Mouse (Mus musculus) embryonic facial prominence, embryonic 12.5 days (tissue): ENCODE results near the gene Alkbh1. TPM values are rescaled to one million over a fixed set of nuclear protein-coding genes. Genes with fewer than 3 reads are reported as not detected.
A peak's percentile ranks its signal among the peaks of the same experiment; 100 is the strongest.

ENCODE experiments used
- ATAC-seq: fragments of 200-750 bp; cut with Nextera tagmentation; 2 replicates; pipeline ENCODE4 v1.8.0; 2017; ENCODE audit not compliant: insufficient number of reproducible peaks, insufficient read depth, low FRiP score, low TSS enrichment
- H3K27ac ChIP-seq: fragments of 300-500 bp; sonication (generic); 2 replicates; pipeline ENCODE4 v1.5.1; 2016; ENCODE audit warnings: mild to moderate bottlenecking
- H3K27me3 ChIP-seq: fragments of 300-500 bp; sonication (generic); 2 replicates; pipeline ENCODE4 v1.6.1; 2016; ENCODE audit warnings: mild to moderate bottlenecking, moderate library complexity
- H3K36me3 ChIP-seq: fragments of 300-500 bp; sonication (generic); 2 replicates; pipeline ENCODE4 v1.6.1; 2016; ENCODE audit warnings: mild to moderate bottlenecking
- H3K4me1 ChIP-seq: fragments of 300-500 bp; sonication (generic); 2 replicates; pipeline ENCODE4 v1.6.1; 2016
- H3K4me2 ChIP-seq: fragments of 300-500 bp; sonication (generic); replicated peaks from 2 replicates; pipeline ENCODE4 v1.6.1; 2016; ENCODE audit warnings: mild to moderate bottlenecking, moderate library complexity
- H3K4me3 ChIP-seq: fragments of 300-500 bp; sonication (generic); 2 replicates; pipeline ENCODE4 v1.5.1; 2016; ENCODE audit warnings: mild to moderate bottlenecking
- H3K9ac ChIP-seq: fragments of 300-500 bp; sonication (generic); 2 replicates; pipeline ENCODE4 v1.6.1; 2016; ENCODE audit warnings: mild to moderate bottlenecking, moderate library complexity
- H3K9me3 ChIP-seq: fragments of 300-500 bp; sonication (generic); 2 replicates; pipeline ENCODE4 v1.6.1; 2016; ENCODE audit warnings: mild to moderate bottlenecking, moderate library complexity
- WGBS: fragments of 180-500 bp; shearing (Covaris S2); methylation state at CpG from one replicate; pipeline ENCODE4 v1.1.7; 2016; 5-methylcytosine and 5-hydroxymethylcytosine counted together
- polyA plus RNA-seq: library from polyadenylated mRNA; unstranded; fragments of >200 nt; fragmentation: Nextera tagmentation; extraction: Ambion mirVana; gene quantifications from 2 replicates; pipeline ENCODE4 v1.2.1, GENCODE M21; 2016

Gene Alkbh1
- polyA plus RNA-seq, 1 experiment from 2014 or later: 73.2 TPM

GRCm38 (mm10) chr12:87443115-87443699 lies 610 bp downstream of the Alkbh1 start:
- Histone ChIP-seq H3K27me3 (no peaks in the 10 kb centered on the region), H3K27ac (peak overlapping the region; percentile 84), H3K9me3 (no peaks in the 10 kb centered on the region), H3K4me3 (peak overlapping the region; percentile 99), H3K36me3 (peaks cover 45% of the 10 kb centered on the region), H3K4me1 (peaks cover 17% of the 10 kb centered on the region), H3K4me2 (peak overlapping the region; percentile 65), H3K9ac (peak overlapping the region; percentile 91)
- peak; percentile 86 for ATAC-seq
- under 1% methylated on average over 33 of the region's 33 CpGs for WGBS

DNA sequence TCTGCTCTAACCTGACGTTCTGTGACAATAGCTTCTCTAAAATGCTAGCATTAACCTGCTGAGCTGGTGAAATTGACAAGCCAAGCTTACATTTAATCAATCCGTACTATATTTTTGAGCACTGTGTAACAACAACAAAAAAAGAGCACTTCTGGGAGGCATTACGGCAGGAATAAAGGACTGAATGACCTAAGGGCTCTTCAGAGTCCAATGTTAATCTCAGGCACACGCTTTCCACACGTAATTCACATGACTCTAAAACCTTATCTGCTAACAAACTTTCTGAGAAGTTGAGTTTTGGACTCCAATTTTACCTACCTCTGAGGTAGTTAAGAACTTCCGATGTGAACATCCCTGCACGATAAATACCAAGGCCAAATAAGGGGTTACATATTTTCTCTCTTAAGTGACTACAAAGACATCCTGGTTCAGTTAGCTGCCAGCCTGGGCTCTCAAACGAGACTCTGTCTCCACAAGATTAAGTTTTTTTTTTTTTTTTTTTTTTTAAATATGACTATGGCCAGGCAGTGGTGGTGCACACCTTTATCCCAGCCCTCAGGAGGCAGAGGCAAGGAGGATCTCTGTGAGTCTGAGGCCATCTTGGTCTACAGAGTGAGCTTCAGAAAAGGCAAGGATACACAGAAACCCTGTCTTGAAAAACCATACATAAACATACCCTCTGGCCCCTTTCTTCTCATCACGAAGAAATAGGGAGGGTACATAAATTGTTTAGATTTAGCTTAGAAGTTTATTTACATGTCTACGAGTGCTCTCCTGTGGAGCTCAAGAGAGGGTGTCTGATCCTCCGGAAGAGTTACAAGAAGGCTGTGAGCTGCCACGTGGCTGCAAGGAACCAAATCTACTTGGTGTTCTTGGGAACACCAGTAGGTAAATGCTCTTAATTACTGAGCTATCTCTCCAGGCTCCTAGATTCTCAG lies 1.4 kb downstream of the Alkbh1 start:
- Histone ChIP-seq H3K4me1 (peaks cover 17% of the 10 kb centered on the region), H3K36me3 (peaks cover 45% of the 10 kb centered on the region), H3K4me3 (peak overlapping the region; percentile 99), H3K9ac (peak overlapping the region; percentile 91), H3K27ac (no peak overlapping the region), H3K27me3 (no peaks in the 10 kb centered on the region), H3K4me2 (peak overlapping the region; percentile 65), H3K9me3 (no peaks in the 10 kb centered on the region)
- 26% methylated on average over 12 of the region's 12 CpGs for WGBS
- ATAC-seq: no peak

DNA sequence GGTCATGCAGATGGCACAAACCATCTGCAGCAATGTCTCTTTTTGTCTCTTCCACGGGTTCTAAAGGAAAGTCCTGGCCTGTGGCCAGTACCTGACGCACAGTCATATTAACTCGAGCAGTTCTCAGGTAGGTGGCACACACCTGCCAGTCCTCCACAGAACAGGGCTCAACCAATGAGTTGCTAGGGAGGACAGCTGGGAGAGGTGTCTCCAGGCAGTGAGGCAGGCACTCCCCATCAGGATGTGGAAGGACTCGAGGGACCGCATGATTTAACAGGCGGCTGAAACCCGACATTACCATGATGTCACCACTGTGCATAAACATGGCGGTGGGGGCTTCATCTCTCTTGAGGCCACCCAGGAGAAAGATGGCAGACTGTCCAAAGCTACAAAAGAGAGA lies 14.9 kb downstream of the Alkbh1 start:
- no peaks in the 10 kb centered on the region for H3K27me3 ChIP-seq
- H3K9ac ChIP-seq: no peak overlapping the region
- ATAC-seq: no peak
- no peak overlapping the region for H3K4me2 ChIP-seq
- H3K9me3 ChIP-seq: no peaks in the 10 kb centered on the region
- H3K4me1 ChIP-seq: no peaks in the 10 kb centered on the region
- H3K27ac ChIP-seq: no peak overlapping the region
- 84% methylated on average over 8 of the region's 8 CpGs for WGBS
- no peak overlapping the region for H3K4me3 ChIP-seq
- peaks cover 78% of the 10 kb centered on the region for H3K36me3 ChIP-seq

- no peak overlapping the region for H3K27ac ChIP-seq
- H3K9me3 ChIP-seq: no peaks in the 10 kb centered on the region
- H3K4me2 ChIP-seq: no peak overlapping the region
- WGBS: 93% methylated on average over 2 of the region's 2 CpGs
- H3K4me3 ChIP-seq: no peak overlapping the region
- H3K27me3 ChIP-seq: no peaks in the 10 kb centered on the region
- peaks cover 72% of the 10 kb centered on the region for H3K36me3 ChIP-seq
- no peak for ATAC-seq
- no peaks in the 10 kb centered on the region for H3K4me1 ChIP-seq
- no peak overlapping the region for H3K9ac ChIP-seq
Observed at GRCm38 (mm10) chr12:87428295-87428694, 15.5 kb downstream of the Alkbh1 start.

- Histone ChIP-seq H3K9ac (no peak overlapping the region), H3K36me3 (peaks cover 56% of the 10 kb centered on the region), H3K4me1 (no peaks in the 10 kb centered on the region), H3K9me3 (no peaks in the 10 kb centered on the region), H3K27me3 (no peaks in the 10 kb centered on the region), H3K27ac (no peak overlapping the region), H3K4me3 (no peak overlapping the region), H3K4me2 (no peak overlapping the region)
- 94% methylated on average over 5 of the region's 5 CpGs for WGBS
- no peak for ATAC-seq
Observed at GRCm38 (mm10) chr12:87426354-87427031, 17.3 kb downstream of the Alkbh1 start.

DNA sequence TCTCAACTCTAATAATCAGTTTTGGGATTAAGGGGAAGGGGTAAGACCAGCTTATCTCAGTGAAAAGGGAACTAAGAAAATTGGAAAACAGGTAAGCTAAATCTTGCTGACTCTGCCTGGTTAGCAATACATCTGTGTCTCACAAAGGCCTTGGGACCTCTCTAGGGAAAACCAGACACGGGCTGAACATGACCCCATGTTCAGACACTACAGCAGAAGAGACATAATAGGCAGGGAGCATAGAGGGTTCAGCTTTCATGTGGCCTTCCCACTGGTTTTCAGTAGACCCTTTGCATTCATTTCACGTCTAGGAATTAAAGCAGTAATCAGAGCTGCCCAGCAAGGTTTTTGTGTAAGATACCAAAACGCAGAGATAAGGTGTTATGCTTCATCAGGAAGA lies 19.3 kb downstream of the Alkbh1 start:
- no peak for ATAC-seq
- Histone ChIP-seq H3K4me1 (no peaks in the 10 kb centered on the region), H3K36me3 (peaks cover 37% of the 10 kb centered on the region), H3K27me3 (no peaks in the 10 kb centered on the region), H3K4me2 (no peak overlapping the region), H3K4me3 (no peak overlapping the region), H3K27ac (no peak overlapping the region), H3K9me3 (no peaks in the 10 kb centered on the region), H3K9ac (no peak overlapping the region)
- WGBS: 25% methylated on average over 3 of the region's 3 CpGs

- Histone ChIP-seq H3K27me3 (no peaks in the 10 kb centered on the region), H3K9me3 (no peaks in the 10 kb centered on the region), H3K9ac (no peak overlapping the region), H3K4me1 (no peaks in the 10 kb centered on the region), H3K4me3 (no peak overlapping the region), H3K36me3 (peaks cover 29% of the 10 kb centered on the region), H3K27ac (no peak overlapping the region), H3K4me2 (no peak overlapping the region)
- ATAC-seq: no peak
- WGBS: 50% methylated on average over 1 of the region's 1 CpGs
Observed at GRCm38 (mm10) chr12:87423700-87424099, 20.1 kb downstream of the Alkbh1 start.

GRCm38 (mm10) chr12:87421708-87422507 lies 21.9 kb downstream of the Alkbh1 start:
- H3K4me1 ChIP-seq: no peaks in the 10 kb centered on the region
- no peak for ATAC-seq
- no peak overlapping the region for H3K4me2 ChIP-seq
- H3K4me3 ChIP-seq: no peak overlapping the region
- WGBS: 84% methylated on average over 5 of the region's 5 CpGs
- H3K9me3 ChIP-seq: no peaks in the 10 kb centered on the region
- H3K36me3 ChIP-seq: peaks cover 12% of the 10 kb centered on the region
- no peaks in the 10 kb centered on the region for H3K27me3 ChIP-seq
- H3K9ac ChIP-seq: no peak overlapping the region
- H3K27ac ChIP-seq: no peak overlapping the region

DNA sequence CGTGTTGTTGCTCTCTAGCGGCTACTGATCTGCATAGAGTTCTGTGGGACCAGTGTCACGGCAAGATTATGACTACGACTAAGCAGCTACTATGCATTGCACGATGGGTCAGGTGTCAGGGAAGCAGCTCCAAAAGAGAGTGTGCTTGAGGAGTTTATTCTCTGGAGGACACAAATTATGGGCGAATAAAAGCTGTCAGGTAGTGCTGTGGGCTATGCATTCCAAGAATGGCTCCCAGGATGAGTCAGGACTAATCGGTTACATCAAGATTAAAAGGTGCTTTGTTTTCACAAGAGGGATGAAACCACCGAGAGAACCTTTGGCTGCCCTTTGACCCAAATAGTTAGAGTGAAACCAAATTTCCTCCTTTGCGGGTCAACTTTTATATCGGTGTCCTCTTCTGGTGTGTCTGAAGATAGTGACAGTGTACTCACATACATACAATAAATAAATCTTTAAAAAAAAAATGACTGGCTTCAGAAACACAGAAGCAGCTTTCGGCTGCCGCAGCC lies 23.8 kb downstream of the Alkbh1 start:
- no peaks in the 10 kb centered on the region for H3K9me3 ChIP-seq
- no peak overlapping the region for H3K27ac ChIP-seq
- H3K9ac ChIP-seq: no peak overlapping the region
- H3K4me3 ChIP-seq: no peak overlapping the region
- no peaks in the 10 kb centered on the region for H3K36me3 ChIP-seq
- no peak overlapping the region for H3K4me2 ChIP-seq
- no peaks in the 10 kb centered on the region for H3K27me3 ChIP-seq
- ATAC-seq: no peak
- 65% methylated on average over 12 of the region's 12 CpGs for WGBS
- no peaks in the 10 kb centered on the region for H3K4me1 ChIP-seq

- Histone ChIP-seq H3K4me1 (no peaks in the 10 kb centered on the region), H3K9me3 (no peaks in the 10 kb centered on the region), H3K9ac (no peak overlapping the region), H3K27ac (no peak overlapping the region), H3K4me2 (no peak overlapping the region), H3K36me3 (no peaks in the 10 kb centered on the region), H3K27me3 (no peaks in the 10 kb centered on the region), H3K4me3 (no peak overlapping the region)
- peak; percentile 73 for ATAC-seq
- WGBS: 71% methylated on average over 5 of the region's 5 CpGs
Observed at GRCm38 (mm10) chr12:87418921-87419320, 24.9 kb downstream of the Alkbh1 start.

DNA sequence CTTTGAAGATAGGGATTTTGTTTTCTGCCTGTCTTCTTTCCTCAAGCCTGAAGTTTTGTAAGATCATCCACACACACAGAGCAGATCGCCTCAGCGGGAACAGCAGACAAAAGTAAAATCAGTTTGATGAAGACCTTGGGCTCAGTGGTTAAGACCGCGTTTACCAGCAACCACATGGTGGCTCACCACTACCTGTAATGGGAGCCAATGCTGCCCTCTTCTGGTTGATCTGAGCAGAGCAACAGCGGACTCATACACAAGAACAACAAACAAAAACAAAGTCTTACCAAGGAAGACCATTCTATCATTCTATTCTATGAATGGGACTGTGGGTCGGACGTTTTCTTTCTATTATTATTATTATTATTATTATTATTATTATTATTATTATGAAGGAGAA lies 27.1 kb downstream of the Alkbh1 start:
- Histone ChIP-seq H3K4me1 (no peaks in the 10 kb centered on the region), H3K27ac (no peak overlapping the region), H3K4me2 (no peak overlapping the region), H3K9ac (no peak overlapping the region), H3K4me3 (no peak overlapping the region), H3K36me3 (no peaks in the 10 kb centered on the region), H3K9me3 (no peaks in the 10 kb centered on the region), H3K27me3 (no peaks in the 10 kb centered on the region)
- WGBS: 35% methylated on average over 7 of the region's 7 CpGs
- ATAC-seq: no peak
